Mouse (Mus musculus) forebrain, embryonic 10.5 days (tissue): ENCODE measurements around the gene Cap1. TPM values are rescaled to one million over a fixed set of nuclear protein-coding genes. Genes with fewer than 3 reads are reported as not detected.
A peak's percentile ranks its signal among the peaks of the same experiment; 100 is the strongest.

Experiments used
- DNase-seq: peaks from one replicate; pipeline ENCODE4 v3.0.0-alpha.2; 2017; ENCODE audit warnings: low spot score; ENCODE audit errors: extremely low spot score
- H3K27ac ChIP-seq: fragments of 300-500 bp; sonication (generic); 2 replicates; pipeline ENCODE4 v1.5.1; 2016; ENCODE audit warnings: mild to moderate bottlenecking
- H3K27me3 ChIP-seq: fragments of 300-500 bp; sonication (generic); 2 replicates; pipeline ENCODE4 v1.6.1; 2016; ENCODE audit warnings: mild to moderate bottlenecking; ENCODE audit not compliant: poor library complexity, severe bottlenecking
- H3K36me3 ChIP-seq: fragments of 300-500 bp; sonication (generic); replicated peaks from 2 replicates; pipeline ENCODE4 v1.6.1; 2016; ENCODE audit warnings: mild to moderate bottlenecking, moderate library complexity
- H3K4me1 ChIP-seq: fragments of 300-500 bp; sonication (generic); 2 replicates; pipeline ENCODE4 v1.6.1; 2016
- H3K4me3 ChIP-seq: fragments of 300-500 bp; sonication (generic); 2 replicates; pipeline ENCODE4 v1.5.1; 2016; ENCODE audit warnings: mild to moderate bottlenecking, moderate library complexity
- H3K9me3 ChIP-seq: fragments of 300-500 bp; sonication (generic); 2 replicates; pipeline ENCODE4 v1.6.1; 2016; ENCODE audit warnings: mild to moderate bottlenecking, moderate library complexity
- WGBS: fragments of 180-500 bp; shearing (Covaris S2); methylation state at CpG from one replicate; pipeline ENCODE4 v1.1.7; 2016; 5-methylcytosine and 5-hydroxymethylcytosine counted together
- polyA plus RNA-seq: library from polyadenylated mRNA; unstranded; fragments of >200 nt; fragmentation: Nextera tagmentation; extraction: Ambion mirVana; gene quantifications from 2 replicates; pipeline ENCODE4 v1.2.1, GENCODE M21; 2016

Gene Cap1
- polyA plus RNA-seq, 1 experiment from 2014 or later = 60.7 TPM

DNA sequence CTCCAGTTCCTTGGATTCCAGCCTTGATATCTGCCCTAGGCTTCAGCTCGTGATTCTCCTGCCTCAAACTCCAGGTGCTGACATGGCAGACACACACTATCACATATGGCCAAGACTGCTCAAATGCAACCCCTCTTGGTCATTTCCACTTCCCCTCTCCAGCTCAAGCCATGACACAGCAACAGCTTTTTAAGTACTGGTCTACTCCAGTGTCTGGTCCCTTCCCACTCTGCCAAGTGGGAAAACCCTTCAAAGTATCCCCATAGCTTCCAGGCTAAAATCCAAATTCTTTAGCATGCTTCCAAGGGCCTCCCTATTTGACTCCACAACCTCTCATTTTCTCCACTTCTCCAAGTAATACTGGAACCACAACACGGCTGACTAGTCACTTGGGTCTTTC is 1.8 kb downstream of the Cap1 start:
- no peak overlapping the region for H3K27ac ChIP-seq
- DNase-seq = no peak
- no peaks in the 10 kb centered on the region for H3K9me3 ChIP-seq
- peaks cover 3% of the 10 kb centered on the region; the same call in 1 of the 2 replicates for H3K36me3 ChIP-seq
- H3K4me3 ChIP-seq = peak overlapping the region; percentile 87; the same call in 1 of the 2 replicates
- peaks cover 34% of the 10 kb centered on the region for H3K4me1 ChIP-seq
- 87% methylated on average over 2 of the region's 2 CpGs for WGBS
- H3K27me3 ChIP-seq = no peaks in the 10 kb centered on the region

DNA sequence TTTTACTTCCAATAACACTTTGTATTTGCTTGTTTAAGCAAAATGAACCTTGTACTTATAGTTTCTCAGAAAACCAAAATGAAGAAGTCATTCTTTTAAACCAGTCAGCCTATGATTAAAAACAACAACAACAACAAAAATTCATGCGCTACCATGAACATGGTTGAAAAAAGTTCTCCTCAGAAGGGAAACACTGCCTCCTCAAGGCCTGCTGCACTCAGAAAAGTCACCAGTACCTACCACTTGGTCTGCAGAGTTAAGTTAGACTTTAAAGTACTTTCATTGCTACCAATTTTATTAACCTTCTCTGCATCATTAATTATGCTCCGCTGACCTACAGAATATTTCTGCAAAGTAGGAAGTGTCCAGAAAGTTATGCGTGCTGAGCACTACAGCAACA is 2.6 kb downstream of the Cap1 start:
- WGBS = 94% methylated on average over 3 of the region's 3 CpGs
- Histone ChIP-seq H3K27me3 (no peaks in the 10 kb centered on the region), H3K9me3 (no peaks in the 10 kb centered on the region), H3K4me1 (peaks cover 34% of the 10 kb centered on the region), H3K27ac (no peak overlapping the region), H3K4me3 (peak overlapping the region; percentile 19; the same call in 1 of the 2 replicates), H3K36me3 (peaks cover 3% of the 10 kb centered on the region; the same call in 1 of the 2 replicates)
- no peak for DNase-seq

DNA sequence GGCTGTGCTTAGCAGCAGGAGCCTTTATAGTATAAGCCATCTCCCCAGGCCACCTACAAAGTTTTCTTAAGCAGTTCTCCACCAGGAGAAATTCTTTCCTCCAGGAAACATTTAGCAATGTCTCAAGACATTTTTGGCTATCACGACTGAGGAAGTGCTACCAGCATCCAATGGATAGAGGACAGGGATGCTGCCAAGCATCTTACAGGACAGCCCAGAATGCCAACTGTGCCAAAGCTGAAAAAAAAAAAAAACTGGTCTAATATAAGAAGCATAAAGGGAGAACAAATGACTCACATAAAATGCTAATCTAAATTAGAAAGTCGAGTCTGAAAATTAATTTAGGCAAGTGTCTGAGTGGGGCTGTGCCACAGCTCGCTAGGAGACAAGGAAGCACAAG is 3.3 kb downstream of the Cap1 start:
- 83% methylated on average over 3 of the region's 3 CpGs for WGBS
- peaks cover 3% of the 10 kb centered on the region; the same call in 1 of the 2 replicates for H3K36me3 ChIP-seq

DNA sequence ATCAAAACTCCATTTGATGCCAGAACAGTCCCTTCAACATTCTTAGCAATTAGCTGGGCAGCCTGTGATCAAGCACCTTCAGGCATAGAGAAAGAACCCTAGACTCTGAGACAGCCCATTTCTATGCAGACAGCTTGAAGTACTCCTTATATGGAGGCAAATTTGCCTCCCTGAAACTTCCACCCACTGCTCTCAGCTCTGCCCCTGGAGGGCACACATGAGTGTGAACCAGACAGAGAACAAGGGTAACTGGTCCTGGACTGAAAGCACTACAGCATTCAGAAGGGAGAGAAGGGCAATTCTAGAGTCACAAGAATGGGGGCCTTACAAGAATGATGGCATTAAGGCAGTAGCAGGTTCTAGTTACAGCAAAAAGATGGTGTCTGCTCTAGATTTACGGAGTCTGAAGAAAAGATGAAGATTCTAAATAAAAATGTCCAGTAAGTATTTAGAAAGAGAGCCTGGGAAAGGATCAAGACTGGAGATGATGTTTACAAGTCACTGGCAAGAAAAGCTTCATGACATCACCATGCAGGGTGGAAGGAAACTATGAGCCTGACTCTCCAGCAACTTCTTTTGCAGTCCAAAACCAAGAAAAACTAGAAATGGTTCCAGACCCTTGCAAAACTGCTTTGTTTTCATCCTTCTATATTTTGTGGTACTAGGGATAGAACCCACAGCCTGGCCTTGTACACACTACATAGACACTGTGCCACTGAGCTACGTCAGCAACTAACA is 7.4 kb downstream of the Cap1 start:
- H3K27me3 ChIP-seq = no peaks in the 10 kb centered on the region
- 95% methylated on average over 2 of the region's 2 CpGs for WGBS
- H3K9me3 ChIP-seq = no peaks in the 10 kb centered on the region
- H3K36me3 ChIP-seq = peaks cover 7% of the 10 kb centered on the region; the same call in 1 of the 2 replicates
- H3K4me1 ChIP-seq = peaks cover 7% of the 10 kb centered on the region
- H3K27ac ChIP-seq = no peak overlapping the region
- H3K4me3 ChIP-seq = no peak overlapping the region
- DNase-seq = no peak

More for the DNA sequence above, 3.3 kb downstream of the Cap1 start:
- no peak for DNase-seq
- Histone ChIP-seq H3K4me1 (peaks cover 34% of the 10 kb centered on the region), H3K9me3 (no peaks in the 10 kb centered on the region), H3K27me3 (no peaks in the 10 kb centered on the region), H3K27ac (no peak overlapping the region), H3K4me3 (no peak overlapping the region)

DNA sequence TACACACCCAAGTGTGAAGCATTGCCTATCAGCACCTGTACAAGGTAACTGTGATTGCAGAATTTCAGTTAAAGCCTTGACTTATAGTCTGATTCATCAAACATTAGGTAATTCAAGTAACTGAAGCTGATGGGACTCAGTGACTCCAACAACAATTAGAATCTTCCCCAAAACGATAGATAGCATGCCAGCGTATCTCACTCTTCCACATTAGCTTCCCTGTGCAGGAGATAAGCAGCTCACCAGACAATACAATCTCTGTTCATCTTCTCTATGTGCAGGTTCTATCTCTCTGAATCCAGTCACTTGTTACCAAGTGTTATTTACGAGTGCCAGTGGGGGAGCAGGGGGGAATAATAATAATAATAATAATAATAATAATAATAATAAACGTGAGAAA is 12.3 kb downstream of the Cap1 start:
- Histone ChIP-seq H3K4me3 (no peak overlapping the region), H3K4me1 (no peaks in the 10 kb centered on the region), H3K9me3 (no peaks in the 10 kb centered on the region), H3K27ac (no peak overlapping the region), H3K36me3 (peaks cover 43% of the 10 kb centered on the region), H3K27me3 (no peaks in the 10 kb centered on the region)
- 86% methylated on average over 4 of the region's 4 CpGs for WGBS
- no peak for DNase-seq

DNA sequence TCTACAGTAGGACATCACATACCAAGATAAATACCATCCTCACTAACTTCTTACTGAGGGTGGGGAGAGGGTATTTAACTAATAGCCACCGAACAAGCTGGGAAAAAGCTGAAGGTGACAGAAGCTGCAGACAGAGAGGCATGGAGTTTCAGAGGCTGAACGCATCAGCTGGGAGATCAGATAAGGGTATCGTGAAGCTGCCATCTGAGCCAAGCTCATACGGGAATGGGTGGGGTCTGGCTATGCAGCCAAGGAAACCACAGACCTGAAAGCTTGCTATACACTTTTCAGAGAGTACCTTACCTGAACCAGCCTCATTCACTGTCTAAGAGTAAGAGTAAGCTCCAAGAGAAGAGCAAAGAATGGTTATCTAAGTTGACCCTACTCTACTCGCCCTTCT is 12.9 kb downstream of the Cap1 start:
- DNase-seq = no peak
- H3K4me3 ChIP-seq = no peak overlapping the region
- WGBS = 89% methylated on average over 5 of the region's 5 CpGs
- no peak overlapping the region for H3K27ac ChIP-seq
- H3K9me3 ChIP-seq = no peaks in the 10 kb centered on the region
- no peaks in the 10 kb centered on the region for H3K4me1 ChIP-seq
- peaks cover 48% of the 10 kb centered on the region for H3K36me3 ChIP-seq
- no peaks in the 10 kb centered on the region for H3K27me3 ChIP-seq

DNA sequence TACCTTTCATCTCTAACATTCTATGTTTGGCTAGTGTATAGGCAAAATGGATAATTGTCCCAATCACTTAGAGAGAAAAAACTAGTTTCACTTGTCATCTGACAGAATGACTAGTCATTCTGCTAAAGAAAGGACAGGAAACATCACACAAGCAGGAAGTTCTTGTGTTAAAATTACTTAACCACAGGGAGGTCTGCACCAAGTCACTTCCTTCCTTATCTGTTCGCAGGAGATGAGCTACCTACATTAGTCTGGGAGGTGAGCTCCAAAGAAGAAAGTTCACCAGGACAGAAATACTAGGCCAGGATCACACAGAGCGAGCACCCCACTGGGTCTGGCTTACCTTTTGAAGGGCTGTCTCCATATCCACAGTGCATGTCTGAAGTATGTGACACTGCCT is 13.9 kb downstream of the Cap1 start:
- 85% methylated on average over 2 of the region's 2 CpGs for WGBS
- H3K9me3 ChIP-seq = no peaks in the 10 kb centered on the region
- H3K4me3 ChIP-seq = no peak overlapping the region
- DNase-seq = no peak
- H3K27ac ChIP-seq = no peak overlapping the region
- peaks cover 56% of the 10 kb centered on the region for H3K36me3 ChIP-seq
- H3K4me1 ChIP-seq = no peaks in the 10 kb centered on the region
- H3K27me3 ChIP-seq = no peaks in the 10 kb centered on the region

DNA sequence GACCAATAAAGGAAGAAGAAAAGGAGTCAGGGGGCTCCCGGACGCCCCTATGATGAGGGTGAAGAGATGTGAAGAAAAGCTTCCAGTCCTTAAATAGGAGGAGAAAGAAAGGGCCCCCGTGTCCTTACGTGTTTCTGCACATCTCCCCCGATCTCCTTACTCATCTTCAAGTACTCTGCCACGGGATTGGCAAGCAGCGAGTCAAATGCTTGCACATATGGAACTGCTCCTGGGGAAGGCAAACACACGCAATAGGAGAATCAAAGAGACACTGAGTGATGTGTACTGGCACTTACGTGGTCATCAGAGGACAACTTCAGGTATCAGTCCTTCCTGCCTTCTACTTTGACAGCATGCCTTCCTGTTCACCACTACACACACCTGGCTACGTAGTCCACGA is 14.6 kb downstream of the Cap1 start:
- WGBS = 94% methylated on average over 11 of the region's 11 CpGs
- no peak overlapping the region for H3K27ac ChIP-seq
- DNase-seq = no peak
- H3K36me3 ChIP-seq = peaks cover 61% of the 10 kb centered on the region
- H3K27me3 ChIP-seq = no peaks in the 10 kb centered on the region
- H3K9me3 ChIP-seq = no peaks in the 10 kb centered on the region
- H3K4me3 ChIP-seq = no peak overlapping the region
- no peaks in the 10 kb centered on the region for H3K4me1 ChIP-seq

DNA sequence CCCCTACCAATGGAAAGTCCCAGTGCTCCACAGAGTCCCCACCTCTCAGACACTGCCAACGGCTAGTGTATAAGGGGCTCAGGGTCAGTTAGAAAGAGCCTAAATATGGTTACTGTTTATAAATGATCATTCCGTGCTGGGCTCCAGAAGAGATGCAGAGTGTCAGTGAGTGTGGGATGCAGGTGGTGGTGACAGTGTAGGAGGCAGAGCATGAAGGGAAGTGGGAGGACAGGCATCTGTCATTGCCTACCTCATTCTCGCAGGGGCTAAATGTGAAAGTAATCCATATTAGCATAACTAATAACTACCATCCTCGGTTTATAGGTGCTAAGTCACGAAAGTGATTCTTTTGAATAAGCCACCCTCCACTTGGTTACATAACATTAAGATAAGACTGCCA is 15.1 kb downstream of the Cap1 start:
- Histone ChIP-seq H3K9me3 (no peaks in the 10 kb centered on the region), H3K4me3 (no peak overlapping the region), H3K27me3 (no peaks in the 10 kb centered on the region), H3K4me1 (no peaks in the 10 kb centered on the region), H3K27ac (no peak overlapping the region), H3K36me3 (peaks cover 66% of the 10 kb centered on the region)
- WGBS = 93% methylated on average over 5 of the region's 5 CpGs
- DNase-seq = no peak

DNA sequence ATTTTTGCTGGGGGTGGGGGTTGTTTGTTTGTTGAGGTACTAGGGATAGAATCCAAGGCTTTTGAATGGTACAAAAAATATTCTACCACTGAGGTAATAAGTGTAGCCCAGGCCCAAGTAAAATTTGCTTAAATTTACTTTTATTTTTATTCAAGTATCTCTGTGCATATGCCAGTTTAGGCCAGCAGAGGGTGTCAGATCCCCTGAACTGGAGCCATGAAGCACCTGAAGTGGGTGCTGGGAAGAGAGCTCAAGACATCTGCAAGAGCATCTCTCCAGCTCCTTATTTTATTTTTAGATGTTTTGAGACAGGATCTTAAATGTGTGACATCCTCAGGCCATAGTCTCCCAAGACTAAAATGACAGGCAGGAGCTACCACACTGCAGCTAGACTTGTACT is 15.8 kb downstream of the Cap1 start:
- no peak overlapping the region for H3K27ac ChIP-seq
- H3K9me3 ChIP-seq = no peaks in the 10 kb centered on the region
- H3K36me3 ChIP-seq = peaks cover 73% of the 10 kb centered on the region
- H3K4me3 ChIP-seq = no peak overlapping the region
- no peak for DNase-seq
- H3K27me3 ChIP-seq = no peaks in the 10 kb centered on the region
- H3K4me1 ChIP-seq = no peaks in the 10 kb centered on the region

DNA sequence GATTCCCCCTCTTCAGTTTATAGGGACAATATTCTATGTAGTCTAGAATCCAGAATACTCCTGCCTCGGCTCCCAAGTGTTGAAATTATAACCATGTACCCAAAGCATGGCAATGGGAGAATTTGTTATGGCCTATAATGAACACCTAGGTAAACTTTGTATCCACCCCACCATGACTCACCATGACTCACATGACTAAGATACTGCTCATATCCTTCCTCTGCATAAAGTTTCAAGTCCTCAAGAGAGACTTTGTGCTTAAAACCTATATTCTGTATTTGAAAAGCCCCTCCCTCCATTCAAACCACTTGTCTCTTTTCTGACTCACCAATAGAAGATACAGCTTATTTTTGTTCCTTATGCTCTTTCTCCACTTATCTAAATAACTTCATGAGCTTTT is 17.8 kb downstream of the Cap1 start:
- Histone ChIP-seq H3K4me3 (no peak overlapping the region), H3K4me1 (no peaks in the 10 kb centered on the region), H3K27ac (no peak overlapping the region), H3K36me3 (peaks cover 89% of the 10 kb centered on the region), H3K27me3 (no peaks in the 10 kb centered on the region), H3K9me3 (no peaks in the 10 kb centered on the region)
- 91% methylated on average over 1 of the region's 1 CpGs for WGBS
- DNase-seq = no peak

DNA sequence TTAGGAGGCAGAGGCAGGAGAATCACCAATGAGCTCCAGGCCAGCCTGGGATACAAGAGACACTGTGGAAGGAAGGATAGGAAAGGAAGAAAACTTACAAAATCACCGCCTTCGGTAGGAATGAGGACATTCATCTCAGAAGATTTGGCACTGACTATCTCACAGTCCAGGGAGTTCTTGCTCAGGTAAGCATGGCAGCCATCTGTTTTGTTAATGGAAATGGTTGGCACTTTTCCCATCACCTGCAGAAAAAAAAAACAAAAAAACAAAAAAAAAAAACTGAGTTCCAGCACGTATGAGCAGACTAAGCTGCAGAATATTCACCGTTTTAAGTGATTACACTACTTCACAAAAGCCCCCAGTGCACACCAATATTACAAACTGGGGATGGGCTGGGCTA is 24.0 kb downstream of the Cap1 start:
- Histone ChIP-seq H3K4me1 (no peaks in the 10 kb centered on the region), H3K27me3 (no peaks in the 10 kb centered on the region), H3K4me3 (no peak overlapping the region), H3K9me3 (no peaks in the 10 kb centered on the region), H3K27ac (no peak overlapping the region), H3K36me3 (peaks cover 91% of the 10 kb centered on the region)
- no peak for DNase-seq
- 97% methylated on average over 4 of the region's 4 CpGs for WGBS

DNA sequence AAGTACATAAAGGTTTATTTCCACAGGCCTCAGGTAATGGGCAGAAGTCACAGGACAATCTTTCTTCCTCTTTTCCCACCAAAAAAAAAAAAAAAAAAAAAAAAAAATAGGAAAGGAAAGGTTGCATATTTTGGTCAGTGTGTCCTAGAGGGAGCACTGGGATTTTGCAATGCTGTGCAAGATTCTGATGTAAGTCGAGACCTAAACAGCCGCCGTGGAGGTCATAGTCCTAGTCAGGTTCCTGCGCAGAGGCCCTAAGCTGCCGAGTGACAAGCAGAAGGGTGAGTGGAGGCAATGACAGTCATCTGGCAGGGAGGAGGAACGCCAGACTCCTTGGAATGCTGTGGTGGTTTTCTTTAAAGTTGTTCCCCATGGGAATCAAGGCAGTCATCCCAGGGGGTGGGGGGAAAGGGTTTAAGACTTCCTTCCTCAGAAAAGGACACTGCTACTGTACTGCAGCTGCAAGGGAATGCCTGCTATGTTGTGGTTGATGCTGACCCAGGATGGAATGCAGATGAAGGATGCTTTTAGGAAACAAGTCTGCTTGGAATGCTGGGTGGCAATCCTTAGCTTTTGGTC is 26.7 kb downstream of the Cap1 start:
- no peaks in the 10 kb centered on the region for H3K27me3 ChIP-seq
- no peak overlapping the region for H3K27ac ChIP-seq
- no peaks in the 10 kb centered on the region for H3K9me3 ChIP-seq
- no peak for DNase-seq
- WGBS = 89% methylated on average over 6 of the region's 6 CpGs
- peaks cover 92% of the 10 kb centered on the region for H3K36me3 ChIP-seq
- H3K4me1 ChIP-seq = no peaks in the 10 kb centered on the region
- no peak overlapping the region for H3K4me3 ChIP-seq
